In the genomic region with DNA sequence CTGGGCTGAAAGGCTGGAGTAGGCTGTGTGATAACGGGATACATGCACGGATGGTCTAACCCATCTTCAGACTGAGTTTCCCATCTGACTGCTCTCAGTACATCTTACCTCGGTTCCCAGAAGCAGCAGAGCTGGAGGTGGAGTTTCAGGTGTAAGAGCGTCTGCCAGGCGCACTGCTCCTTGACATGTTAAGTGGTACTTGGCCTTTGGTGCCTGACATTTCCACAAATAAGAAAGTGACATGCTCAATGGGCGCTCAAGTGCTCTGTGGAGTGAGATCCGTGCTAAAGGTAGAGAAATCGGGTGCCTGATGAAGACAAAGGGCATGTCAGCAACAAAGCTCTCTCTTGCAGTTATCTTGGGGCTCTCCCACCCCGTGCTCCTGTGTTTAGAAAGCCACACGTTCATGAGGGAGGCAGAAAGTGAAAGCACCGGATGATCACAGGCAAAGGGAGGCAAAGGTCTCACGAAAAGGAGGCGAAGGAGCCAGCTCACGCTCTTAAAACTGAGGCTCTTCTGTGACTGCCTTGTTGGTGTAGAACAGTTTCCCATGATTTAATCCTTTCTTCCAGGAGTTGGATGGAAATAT, we compare ENCODE assay signal across 11 mouse cellular contexts. TPM values are rescaled to one million over a fixed set of nuclear protein-coding genes. Genes with fewer than 3 reads are reported as not detected.
DNase-seq lines count a peak whose midpoint lies in the region; ATAC-seq and TF ChIP-seq lines count a peak whose summit lies in the region.
"Had no signal": no experiment of that assay in that cellular context is flagged by ENCODE, and none has a peak within 500 bp of the region (broad histone marks: within the 10 kb centered on the region; RNA-seq: fewer than 3 reads in every experiment).

No protein-coding gene starts in this region.

- no peak for ATAC-seq in heart, embryonic 16.5 days (replicated peaks; ENCODE audit: extremely low read depth, insufficient read depth, low FRiP score)
- ATAC-seq in forebrain, embryonic 14.5 days, result no peak
- ATAC-seq: hindbrain, postnatal 0 days; liver, embryonic 12.5 days had no signal

- H3K9me3 ChIP-seq in heart, embryonic 16.5 days (replicated peaks; ENCODE audit: control insufficient read depth, low read length), result peaks cover 16% of the 10 kb centered on the region; the same call in 1 of the 2 replicates
- H3K9me3 ChIP-seq in forebrain, embryonic 14.5 days (replicated peaks; ENCODE audit: control insufficient read depth, low read length), result 0 out of 2 replicates have a peak, but pooled peaks cover 3% of the 10 kb centered on the region
- H3K9me3 ChIP-seq: liver, embryonic 12.5 days had no signal

- peak overlapping the region; percentile 9; the same call in 1 of the 2 replicates for H3K9ac ChIP-seq in heart, embryonic 16.5 days (ENCODE audit: low read length)
- no peak overlapping the region for H3K9ac ChIP-seq in forebrain, embryonic 14.5 days (ENCODE audit: low read length)
- H3K9ac ChIP-seq: embryonic facial prominence, embryonic 12.5 days; liver, embryonic 12.5 days had no signal

- no peak for TF ChIP-seq POLR2A in lung, adult 2 months (IDR thresholded peaks at IDR 0.05; ENCODE audit: borderline replicate concordance, extremely low read depth, low read depth, low read length)

- DNase-seq in heart, adult 11 months, result no peak
- DNase-seq in forebrain, embryonic 14.5 days (ENCODE audit: low spot score), result no peak
- peak; percentile 45 for DNase-seq in lung, adult 2 months
- peak; percentile 49 for DNase-seq in thymus, postnatal 25 days
- no peak for DNase-seq in kidney, adult 11 months
- no peak for DNase-seq in natural killer cell, adult 2 months (ENCODE audit: low spot score in 2 of 2)
- DNase-seq in layer of hippocampus, adult 11-12 months (ENCODE audit: low spot score), result no peak

- H3K27ac ChIP-seq in heart, embryonic 16.5 days (ENCODE audit: low read length), result no peak overlapping the region
- peak overlapping the region; percentile 22; the same call in 1 of the 2 replicates for H3K27ac ChIP-seq in forebrain, embryonic 14.5 days (ENCODE audit: low read depth, low read length)
- H3K27ac ChIP-seq: embryonic facial prominence, embryonic 12.5 days; hindbrain, postnatal 0 days; liver, embryonic 12.5 days had no signal

- H3K27me3 ChIP-seq in heart, embryonic 16.5 days (ENCODE audit: control insufficient read depth, insufficient read depth, low read length), result no peaks in the 10 kb centered on the region
- H3K27me3 ChIP-seq in forebrain, embryonic 14.5 days (replicated peaks; ENCODE audit: control insufficient read depth, insufficient read depth, low read length), result no peaks in the 10 kb centered on the region
- H3K27me3 ChIP-seq: embryonic facial prominence, embryonic 12.5 days; liver, embryonic 12.5 days had no signal

- H3K36me3 ChIP-seq in heart, embryonic 16.5 days (ENCODE audit: control insufficient read depth, insufficient read depth), result no peaks in the 10 kb centered on the region
- H3K36me3 ChIP-seq in forebrain, embryonic 14.5 days (ENCODE audit: control insufficient read depth, insufficient read depth, low read length), result no peaks in the 10 kb centered on the region
- H3K36me3 ChIP-seq: embryonic facial prominence, embryonic 12.5 days; liver, embryonic 12.5 days had no signal

- H3K4me3 ChIP-seq in heart, embryonic 16.5 days (ENCODE audit: low read length), result 0 out of 2 replicates have a peak overlapping the region, but pooled peaks have one; percentile 9
- no peak overlapping the region for H3K4me3 ChIP-seq in forebrain, embryonic 14.5 days (ENCODE audit: low read depth, low read length)
- peak overlapping the region; percentile 6 for H3K4me3 ChIP-seq in lung, adult 2 months (replicated peaks; ENCODE audit: extremely low read depth, low read depth, low read length)
- H3K4me3 ChIP-seq: embryonic facial prominence, embryonic 12.5 days; liver, embryonic 12.5 days had no signal

- H3K4me1 ChIP-seq in heart, embryonic 16.5 days (ENCODE audit: control insufficient read depth, insufficient read depth, low read length), result peaks cover 6% of the 10 kb centered on the region
- H3K4me1 ChIP-seq in forebrain, embryonic 14.5 days (ENCODE audit: control insufficient read depth, insufficient read depth, low read length), result peaks cover 4% of the 10 kb centered on the region; the same call in 1 of the 2 replicates
- no peaks in the 10 kb centered on the region for H3K4me1 ChIP-seq in lung, adult 2 months (ENCODE audit: control insufficient read depth, insufficient read depth, low read length)
- H3K4me1 ChIP-seq: liver, embryonic 12.5 days had no signal

- whole genome bisulfite sequencing in heart, embryonic 16.5 days, result 32% methylated on average over 14 of the region's 14 CpGs
- 50% methylated on average over 14 of the region's 14 CpGs for WGBS in forebrain, embryonic 14.5 days
- 42% methylated on average over 14 of the region's 14 CpGs for WGBS in lung, adult 2 months

- H3K4me2 ChIP-seq in heart, embryonic 16.5 days (ENCODE audit: low read depth, low read length), result peak overlapping the region; percentile 44
- no peak overlapping the region for H3K4me2 ChIP-seq in forebrain, embryonic 14.5 days (ENCODE audit: low read length)
- H3K4me2 ChIP-seq: embryonic facial prominence, embryonic 12.5 days; liver, embryonic 12.5 days had no signal

- no peak for TF ChIP-seq CTCF in lung, adult 2 months (IDR thresholded peaks at IDR 0.05; ENCODE audit: insufficient read depth, low read length)

RNA-seq across cellular contexts. Expression of gene Mfap3, which starts 55.3 kb away (rescaled TPM):
- 28.4 and 32.1 TPM in 2 replicates for polyA plus RNA-seq in heart, embryonic 16.5 days (2015; fragmentation: Nextera tagmentation; extraction: Ambion mirVana)
- polyA plus RNA-seq in forebrain, embryonic 14.5 days (2014; fragmentation: Nextera tagmentation; extraction: Ambion mirVana), result 68.3 and 71.4 TPM in 2 replicates
- polyA plus RNA-seq in lung, adult 2 months (2012; rRNA removed), result 10.3 and 11.0 TPM in 2 replicates

RNA-seq across cellular contexts. Expression of gene Fam114a2, which starts 55.4 kb away (rescaled TPM):
- 65.3 and 68.4 TPM in 2 replicates for polyA plus RNA-seq in heart, embryonic 16.5 days (2015; fragmentation: Nextera tagmentation; extraction: Ambion mirVana)
- polyA plus RNA-seq in forebrain, embryonic 14.5 days (2014; fragmentation: Nextera tagmentation; extraction: Ambion mirVana), result 73.6 and 76.3 TPM in 2 replicates
- 20.2 and 30.6 TPM in 2 replicates for polyA plus RNA-seq in lung, adult 2 months (2012; rRNA removed)

Comparison
In these comparisons a context has a peak if more than half of its experiments do, and no peak if none do; other contexts are left out.
1. DNase-seq: peak in lung, adult 2 months (single experiment) and thymus, postnatal 25 days (single experiment); none in heart, adult 11 months (single experiment), forebrain, embryonic 14.5 days (single experiment), kidney, adult 11 months (single experiment), natural killer cell, adult 2 months (0 of 2) and layer of hippocampus, adult 11-12 months (single experiment).